Mouse (Mus musculus): ENCODE data around the gene Klhl29. TPM values are rescaled to one million over a fixed set of nuclear protein-coding genes. Genes with fewer than 3 reads are reported as not detected.

Gene Klhl29
- polyA plus RNA-seq, 1 experiment = 1.1 TPM

DNA sequence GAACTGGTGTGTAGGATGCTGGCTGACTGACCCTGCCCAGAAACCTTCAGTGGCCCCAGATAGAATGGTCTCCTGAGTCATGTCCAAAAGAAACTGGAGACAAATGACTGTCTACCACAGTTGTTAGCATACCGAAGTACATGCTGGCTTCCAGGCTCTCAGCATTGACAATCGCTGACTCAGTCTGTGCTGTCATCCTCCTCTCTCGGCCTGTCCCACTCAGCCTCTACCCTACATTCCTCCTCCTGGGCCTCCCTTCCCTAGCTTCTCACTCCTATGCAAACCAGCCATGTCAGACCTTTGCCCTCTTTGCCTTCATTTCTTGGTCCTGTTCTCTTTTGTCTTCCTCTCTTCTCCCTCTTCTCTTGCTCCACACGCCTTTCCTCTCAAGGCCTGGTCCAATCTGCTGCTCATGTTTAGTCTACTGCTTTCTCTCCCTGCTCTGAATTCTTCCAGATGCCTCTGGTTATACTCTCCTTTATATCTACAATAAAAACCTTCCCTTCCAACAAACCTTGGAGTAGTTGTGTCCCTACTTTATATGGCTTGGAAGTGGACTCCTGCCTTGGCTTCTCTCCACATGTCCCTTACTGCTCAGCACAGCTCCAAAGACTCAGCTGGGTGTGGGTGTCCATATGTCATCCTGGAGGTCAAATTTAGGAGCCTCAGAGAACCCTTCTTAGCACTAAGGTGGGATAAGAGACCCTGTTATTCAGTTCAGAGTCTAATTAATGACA, 121.1 kb downstream of the Klhl29 start:
- Histone ChIP-seq H3K36me3 (ENCODE audit: control insufficient read depth, insufficient read depth, low read length) (no peaks in the 10 kb centered on the region), H3K4me3 (ENCODE audit: control insufficient read depth, low read depth, low read length) (no peak overlapping the region), H3K4me1 (ENCODE audit: control insufficient read depth, insufficient read depth, low read length) (no peaks in the 10 kb centered on the region; the same call in 1 of the 2 replicates), H3K27me3 (ENCODE audit: control insufficient read depth, insufficient read depth, low read length) (no peaks in the 10 kb centered on the region), H3K27ac (ENCODE audit: control insufficient read depth, insufficient read depth, low read depth, low read length) (no peak overlapping the region)
- TF ChIP-seq POLR2A (IDR thresholded peaks at IDR 0.05; ENCODE audit: control insufficient read depth, low read depth, low read length) = no peak
- no peak for TF ChIP-seq CTCF (IDR thresholded peaks at IDR 0.05; ENCODE audit: control insufficient read depth, insufficient read depth, insufficient replicate concordance, low read depth, low read length)

DNA sequence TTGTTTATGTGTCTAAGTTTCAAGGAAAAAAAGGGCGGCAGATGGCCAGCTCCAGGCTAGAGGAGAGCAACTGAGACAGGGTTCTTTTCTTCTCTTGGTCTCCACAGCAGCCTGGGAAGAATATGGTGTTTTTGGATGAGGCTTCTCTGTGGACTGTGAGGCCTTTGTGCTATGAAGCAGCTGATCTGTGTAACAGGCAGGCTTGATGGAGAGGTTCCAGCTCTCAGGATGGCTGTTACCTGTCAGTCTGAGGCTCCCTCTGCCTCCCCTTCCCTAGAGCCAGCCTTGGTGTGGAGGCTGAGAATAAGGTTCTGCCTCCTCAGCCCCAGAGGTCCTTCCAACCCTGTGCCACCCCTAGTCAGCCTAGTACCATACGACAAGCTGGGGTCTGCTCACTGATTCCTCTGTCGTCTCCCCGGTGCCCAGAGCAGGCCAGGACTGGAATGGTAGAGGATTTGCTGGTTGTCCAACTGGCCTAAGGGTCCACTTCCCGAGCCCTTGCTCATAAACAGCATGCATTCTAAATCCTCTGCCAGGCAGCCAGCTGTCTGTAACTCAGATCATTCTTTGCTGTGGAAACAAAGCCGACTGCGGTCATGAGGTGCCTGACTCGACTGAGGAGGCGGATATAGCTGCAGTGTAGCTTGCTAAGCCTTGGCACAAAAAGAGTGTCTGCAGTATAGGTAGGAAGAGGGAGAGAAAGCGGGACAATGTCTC, 122.0 kb downstream of the Klhl29 start:
- TF ChIP-seq CTCF (IDR thresholded peaks at IDR 0.05; ENCODE audit: control insufficient read depth, insufficient read depth, insufficient replicate concordance, low read depth, low read length) (no peak), POLR2A (IDR thresholded peaks at IDR 0.05; ENCODE audit: control insufficient read depth, low read depth, low read length) (no peak)
- Histone ChIP-seq H3K4me3 (ENCODE audit: control insufficient read depth, low read depth, low read length) (no peak overlapping the region), H3K27me3 (ENCODE audit: control insufficient read depth, insufficient read depth, low read length) (no peaks in the 10 kb centered on the region), H3K4me1 (ENCODE audit: control insufficient read depth, insufficient read depth, low read length) (no peaks in the 10 kb centered on the region; the same call in 1 of the 2 replicates), H3K27ac (ENCODE audit: control insufficient read depth, insufficient read depth, low read depth, low read length) (no peak overlapping the region), H3K36me3 (ENCODE audit: control insufficient read depth, insufficient read depth, low read length) (no peaks in the 10 kb centered on the region)

DNA sequence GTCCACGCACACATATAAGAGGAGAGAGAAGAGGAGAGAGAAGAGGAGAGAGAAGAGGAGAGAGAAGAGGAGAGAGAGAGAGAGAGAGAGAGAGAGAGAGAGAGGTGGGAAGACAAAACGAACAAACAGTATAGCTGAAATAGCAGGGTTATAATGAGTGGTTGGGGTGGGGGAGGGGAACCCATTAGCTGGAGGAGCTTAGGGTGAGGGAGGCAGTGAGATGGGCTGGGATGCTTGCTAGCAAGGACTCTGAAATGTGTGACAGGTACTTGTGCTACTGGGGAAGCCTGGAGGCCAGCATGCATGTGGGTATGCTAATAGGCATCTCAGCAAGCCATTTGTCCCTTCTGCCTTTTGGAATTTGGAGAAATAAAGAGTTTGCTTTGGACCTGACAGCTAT, 122.9 kb downstream of the Klhl29 start:
- Histone ChIP-seq H3K4me3 (ENCODE audit: control insufficient read depth, low read depth, low read length) (no peak overlapping the region), H3K36me3 (ENCODE audit: control insufficient read depth, insufficient read depth, low read length) (no peaks in the 10 kb centered on the region), H3K27me3 (ENCODE audit: control insufficient read depth, insufficient read depth, low read length) (no peaks in the 10 kb centered on the region), H3K4me1 (ENCODE audit: control insufficient read depth, insufficient read depth, low read length) (no peaks in the 10 kb centered on the region; the same call in 1 of the 2 replicates), H3K27ac (ENCODE audit: control insufficient read depth, insufficient read depth, low read depth, low read length) (no peak overlapping the region)
- TF ChIP-seq POLR2A (IDR thresholded peaks at IDR 0.05; ENCODE audit: control insufficient read depth, low read depth, low read length) = no peak
- TF ChIP-seq CTCF (IDR thresholded peaks at IDR 0.05; ENCODE audit: control insufficient read depth, insufficient read depth, insufficient replicate concordance, low read depth, low read length) = no peak

DNA sequence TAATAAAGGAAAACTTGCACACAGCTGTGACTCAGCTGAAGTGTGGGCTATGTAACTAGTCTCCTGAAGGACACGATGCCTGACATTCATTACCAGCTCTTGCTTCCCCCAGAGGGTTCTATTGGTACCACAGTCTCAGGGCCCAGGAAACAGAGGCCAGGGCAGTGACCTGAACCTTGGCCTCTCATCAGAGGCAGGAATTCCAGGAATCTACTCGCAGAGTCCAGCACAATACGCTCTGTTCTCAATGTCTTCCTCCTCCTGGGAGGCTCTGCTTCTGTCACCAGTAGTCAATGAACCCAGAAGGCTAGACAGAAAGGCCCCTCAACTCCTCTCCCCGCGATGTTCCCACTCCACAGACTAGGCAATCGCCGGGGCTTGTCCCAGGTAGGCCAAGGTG, 125.4 kb downstream of the Klhl29 start:
- H3K27ac ChIP-seq (ENCODE audit: control insufficient read depth, insufficient read depth, low read depth, low read length) = no peak overlapping the region
- no peaks in the 10 kb centered on the region for H3K36me3 ChIP-seq (ENCODE audit: control insufficient read depth, insufficient read depth, low read length)
- H3K4me3 ChIP-seq (ENCODE audit: control insufficient read depth, low read depth, low read length) = no peak overlapping the region
- H3K27me3 ChIP-seq (ENCODE audit: control insufficient read depth, insufficient read depth, low read length) = no peaks in the 10 kb centered on the region
- peaks cover 2% of the 10 kb centered on the region for H3K4me1 ChIP-seq (ENCODE audit: control insufficient read depth, insufficient read depth, low read length)
- no peak for TF ChIP-seq POLR2A (IDR thresholded peaks at IDR 0.05; ENCODE audit: control insufficient read depth, low read depth, low read length)
- peak; percentile 12; the same call in 1 of the 2 replicates for TF ChIP-seq CTCF (IDR thresholded peaks at IDR 0.05; ENCODE audit: control insufficient read depth, insufficient read depth, insufficient replicate concordance, low read depth, low read length)

DNA sequence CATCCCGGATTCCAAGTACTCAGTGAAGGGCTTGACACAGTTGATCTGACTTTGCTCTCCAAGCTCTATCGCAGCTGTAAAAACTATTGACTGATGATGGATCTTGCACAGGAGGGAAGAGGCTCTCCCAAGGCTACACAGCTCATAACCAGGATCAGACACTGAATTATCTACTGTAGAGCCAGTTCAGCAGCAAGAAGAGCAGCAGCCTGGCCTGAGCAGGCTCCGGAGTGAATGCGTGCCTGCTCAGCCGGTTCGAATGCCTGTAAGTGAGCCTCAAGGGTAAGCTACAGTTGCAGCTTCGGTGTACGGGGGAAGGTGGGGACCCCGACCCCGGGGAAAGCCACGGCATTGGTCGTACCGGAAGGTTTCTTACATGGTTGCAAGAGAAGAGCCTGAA, 126.4 kb downstream of the Klhl29 start:
- peaks cover 2% of the 10 kb centered on the region for H3K4me1 ChIP-seq (ENCODE audit: control insufficient read depth, insufficient read depth, low read length)
- H3K27me3 ChIP-seq (ENCODE audit: control insufficient read depth, insufficient read depth, low read length) = no peaks in the 10 kb centered on the region
- no peak overlapping the region for H3K27ac ChIP-seq (ENCODE audit: control insufficient read depth, insufficient read depth, low read depth, low read length)
- TF ChIP-seq POLR2A (IDR thresholded peaks at IDR 0.05; ENCODE audit: control insufficient read depth, low read depth, low read length) = no peak
- no peak for TF ChIP-seq CTCF (IDR thresholded peaks at IDR 0.05; ENCODE audit: control insufficient read depth, insufficient read depth, insufficient replicate concordance, low read depth, low read length)
- no peaks in the 10 kb centered on the region for H3K36me3 ChIP-seq (ENCODE audit: control insufficient read depth, insufficient read depth, low read length)
- H3K4me3 ChIP-seq (ENCODE audit: control insufficient read depth, low read depth, low read length) = no peak overlapping the region

DNA sequence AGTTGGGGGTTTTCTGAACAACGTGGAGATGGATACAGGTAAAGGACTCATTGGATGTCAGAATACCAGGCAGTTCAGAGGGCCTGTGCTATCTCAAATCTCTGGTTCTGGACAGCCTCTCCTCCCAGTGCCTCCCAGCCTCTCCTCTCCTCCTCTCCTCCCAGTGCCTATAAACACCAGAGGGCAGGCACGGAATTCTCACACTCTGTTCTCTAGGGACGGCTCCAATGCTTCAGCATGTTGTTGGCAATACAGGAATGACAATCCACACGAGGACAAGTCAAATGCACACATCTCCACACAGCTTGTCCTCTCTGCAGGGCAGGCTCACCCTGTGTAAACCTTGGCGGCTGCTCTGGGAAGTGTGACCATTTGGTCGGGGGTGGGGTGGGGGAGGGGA, 128.0 kb downstream of the Klhl29 start:
- peaks cover 2% of the 10 kb centered on the region for H3K4me1 ChIP-seq (ENCODE audit: control insufficient read depth, insufficient read depth, low read length)
- no peaks in the 10 kb centered on the region for H3K36me3 ChIP-seq (ENCODE audit: control insufficient read depth, insufficient read depth, low read length)
- no peak overlapping the region for H3K4me3 ChIP-seq (ENCODE audit: control insufficient read depth, low read depth, low read length)
- TF ChIP-seq POLR2A (IDR thresholded peaks at IDR 0.05; ENCODE audit: control insufficient read depth, low read depth, low read length) = no peak
- TF ChIP-seq CTCF (IDR thresholded peaks at IDR 0.05; ENCODE audit: control insufficient read depth, insufficient read depth, insufficient replicate concordance, low read depth, low read length) = no peak
- H3K27ac ChIP-seq (ENCODE audit: control insufficient read depth, insufficient read depth, low read depth, low read length) = peak overlapping the region; percentile 34; the same call in 1 of the 2 replicates
- H3K27me3 ChIP-seq (ENCODE audit: control insufficient read depth, insufficient read depth, low read length) = no peaks in the 10 kb centered on the region

DNA sequence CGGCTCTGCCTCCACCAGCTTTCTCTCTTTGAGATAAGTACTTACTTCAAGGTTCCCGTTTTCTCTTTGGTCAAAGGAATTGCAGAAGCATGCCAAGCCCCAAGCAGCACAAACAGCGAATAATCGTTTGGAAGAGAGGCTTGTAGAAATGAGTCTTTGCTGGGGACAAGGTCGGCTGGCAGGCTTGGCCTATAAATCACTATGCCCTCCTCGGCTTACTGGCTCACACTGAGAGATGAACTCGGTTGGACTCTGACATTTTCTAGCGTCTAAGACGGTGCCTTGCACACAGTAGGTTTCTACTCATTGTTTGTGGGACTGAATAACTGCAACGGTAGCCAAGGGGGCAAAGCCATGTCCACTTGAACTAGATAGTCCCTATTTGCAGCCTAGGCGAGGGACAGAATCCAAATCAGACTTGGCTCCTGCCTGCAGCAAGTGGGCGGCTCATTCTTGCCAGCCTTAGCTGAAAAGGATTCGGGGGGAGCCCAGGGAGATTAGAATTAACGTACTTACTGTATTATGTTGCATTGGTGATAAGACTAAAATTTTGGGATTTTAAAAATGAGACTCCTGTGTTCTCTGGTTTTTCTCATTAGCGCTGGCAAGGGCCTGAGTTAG, 128.7 kb downstream of the Klhl29 start:
- Histone ChIP-seq H3K27me3 (ENCODE audit: control insufficient read depth, insufficient read depth, low read length) (no peaks in the 10 kb centered on the region), H3K36me3 (ENCODE audit: control insufficient read depth, insufficient read depth, low read length) (no peaks in the 10 kb centered on the region), H3K27ac (ENCODE audit: control insufficient read depth, insufficient read depth, low read depth, low read length) (peak overlapping the region; percentile 5), H3K4me3 (ENCODE audit: control insufficient read depth, low read depth, low read length) (no peak overlapping the region), H3K4me1 (ENCODE audit: control insufficient read depth, insufficient read depth, low read length) (peaks cover 2% of the 10 kb centered on the region)
- TF ChIP-seq POLR2A (IDR thresholded peaks at IDR 0.05; ENCODE audit: control insufficient read depth, low read depth, low read length) = no peak
- no peak for TF ChIP-seq CTCF (IDR thresholded peaks at IDR 0.05; ENCODE audit: control insufficient read depth, insufficient read depth, insufficient replicate concordance, low read depth, low read length)

Measured in testis, adult 2 months (tissue).